Mouse (Mus musculus) lung, postnatal 10 days (tissue): ENCODE measurements around the gene Rps27a.

ENCODE experiments used
- DNase-seq: peaks from one replicate; pipeline ENCODE4 v3.0.0; 2021

The Rps27a gene

DNA sequence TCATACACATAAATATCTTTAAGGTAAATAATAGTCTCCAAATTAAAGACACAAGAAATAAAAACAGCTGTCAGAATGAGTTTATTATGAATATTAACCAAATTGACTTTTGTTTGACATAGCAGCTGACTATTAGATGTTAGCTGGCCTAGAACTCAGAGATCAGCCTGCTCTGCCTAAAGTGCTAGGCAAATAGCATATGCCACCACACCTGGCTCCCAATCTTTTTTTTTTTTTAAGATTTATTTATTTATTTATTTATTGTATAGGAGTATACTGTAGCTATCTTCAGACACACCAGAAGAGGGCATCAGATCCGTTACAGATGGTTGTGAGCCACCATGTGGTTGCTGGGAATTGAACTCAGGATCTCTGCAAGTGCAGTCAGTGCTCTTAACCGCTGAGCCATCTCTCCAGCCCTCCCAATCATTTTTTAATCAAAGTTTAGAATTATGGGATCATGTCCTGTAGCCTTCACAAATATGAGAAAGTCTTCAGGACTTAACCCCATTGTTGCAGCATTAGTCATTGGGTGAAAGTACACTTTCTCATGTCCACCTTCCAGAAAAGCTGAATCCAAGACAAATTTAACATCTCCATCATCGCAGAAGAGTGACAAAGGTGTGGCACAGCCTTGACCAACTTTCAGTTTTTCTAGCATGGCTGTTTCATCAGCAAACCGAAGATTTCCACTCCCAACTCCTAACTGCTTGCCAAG, 34.9 kb downstream of the Rps27a start:
- no peak for DNase-seq

DNA sequence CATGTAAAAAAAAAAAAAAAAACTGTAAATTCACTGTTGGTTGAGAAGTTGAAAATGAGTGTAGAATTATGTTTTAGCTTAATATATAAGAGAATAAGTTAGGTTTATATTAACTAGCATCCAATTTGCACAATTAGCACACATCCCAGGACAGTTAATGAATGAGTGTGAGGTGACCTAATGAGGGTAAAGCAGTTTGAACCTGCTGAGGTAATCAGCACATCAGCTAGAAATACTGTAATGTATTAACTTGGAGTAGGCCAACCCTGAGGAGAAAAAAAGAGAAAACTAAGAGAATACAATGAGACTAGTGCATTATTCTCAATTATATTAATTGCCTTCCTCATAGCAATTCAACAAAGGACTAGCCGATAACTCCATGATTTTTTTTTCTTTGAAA, 38.5 kb downstream of the Rps27a start:
- no peak for DNase-seq

DNA sequence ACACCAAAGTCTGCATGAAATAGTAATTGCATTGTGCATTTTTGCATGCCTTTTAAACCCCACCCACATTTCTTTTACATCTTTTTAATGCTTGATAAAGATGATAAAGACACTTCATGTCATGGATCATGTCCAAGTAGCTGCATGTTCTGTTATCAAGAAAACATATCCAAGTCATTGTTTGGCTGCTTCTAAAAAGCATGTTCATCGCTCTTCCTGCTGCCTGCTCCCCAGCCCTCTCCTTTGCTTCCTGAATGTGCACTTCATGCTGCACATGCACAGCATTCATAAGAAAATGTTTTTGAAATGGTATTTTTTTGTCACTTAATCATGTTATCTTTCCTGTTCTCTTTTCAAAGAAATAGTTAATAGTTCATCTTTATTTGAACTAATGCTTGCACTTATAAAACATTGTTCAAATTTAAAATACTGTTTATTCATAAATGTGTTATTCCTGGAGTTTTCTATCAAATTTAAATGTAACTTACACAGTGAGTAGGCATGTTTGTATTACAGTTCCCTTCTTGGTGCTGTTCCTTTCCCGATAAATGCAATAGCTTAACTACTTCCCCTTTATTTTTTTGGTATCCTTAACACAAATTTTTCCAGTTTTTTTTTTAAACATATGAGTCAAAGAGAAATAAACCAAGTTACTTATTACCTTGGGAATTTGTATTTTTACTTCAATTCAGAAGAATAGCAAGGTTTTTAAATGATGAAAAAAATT, 42.8 kb downstream of the Rps27a start:
- no peak for DNase-seq

DNA sequence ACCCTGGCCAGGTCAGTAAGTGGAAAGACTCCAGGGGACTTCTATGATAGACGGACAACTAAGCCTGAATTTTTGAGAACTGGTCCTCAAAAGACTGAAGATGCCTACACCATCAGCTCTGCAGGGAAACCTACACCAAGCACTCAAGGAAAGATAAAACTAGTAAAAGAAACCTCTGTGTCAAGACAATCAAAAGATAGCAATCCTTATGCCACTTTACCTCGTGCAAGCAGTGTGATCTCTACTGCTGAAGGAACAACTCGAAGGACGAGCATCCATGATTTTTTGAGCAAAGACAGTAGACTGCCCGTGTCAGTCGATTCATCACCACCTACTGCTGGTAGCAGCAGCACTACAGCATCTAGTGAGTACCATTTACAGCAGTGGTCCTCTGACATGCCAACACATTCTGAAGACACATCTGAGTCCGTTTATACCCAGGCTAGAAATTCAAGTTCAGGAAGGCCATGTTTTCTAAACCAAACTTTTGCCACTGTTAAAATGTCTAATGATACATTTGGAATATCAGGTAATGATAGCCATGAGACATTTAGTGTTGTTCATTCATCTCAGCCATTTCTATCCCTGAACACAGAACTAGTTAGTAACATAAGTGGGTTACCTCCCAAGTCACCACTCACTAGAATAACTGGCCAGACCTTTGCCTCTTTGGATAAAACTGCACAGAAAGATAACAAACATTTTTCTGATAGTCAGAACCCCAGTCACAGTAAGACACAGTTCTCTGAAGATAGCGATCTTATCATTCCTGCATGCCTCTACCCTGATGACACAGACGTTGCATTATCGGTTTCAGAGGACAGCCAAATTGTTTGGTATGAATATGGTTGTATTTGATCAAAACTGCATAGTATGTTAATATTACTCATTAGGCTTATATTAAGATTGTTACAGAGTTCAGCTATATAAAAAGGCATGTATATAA, 43.7 kb downstream of the Rps27a start:
- DNase-seq = no peak

DNA sequence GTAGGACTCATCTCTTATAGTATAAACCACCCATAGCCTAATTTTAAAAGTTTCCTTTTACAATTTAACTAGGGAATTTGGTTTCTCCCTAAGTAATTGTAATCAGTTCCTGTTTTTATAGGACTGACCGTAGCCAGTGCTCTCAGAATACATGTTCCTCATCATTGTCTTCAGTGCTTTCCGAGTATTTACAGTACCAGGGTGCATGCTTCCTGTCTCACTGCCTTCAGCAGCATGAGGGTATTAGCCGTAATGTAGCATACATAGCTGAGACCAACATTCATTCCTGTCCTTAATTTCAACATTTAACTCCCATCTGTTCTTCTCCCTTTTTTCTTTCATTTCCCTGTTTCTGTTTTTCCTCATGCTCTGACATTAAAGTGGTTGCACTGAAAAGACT, 50.9 kb downstream of the Rps27a start:
- no peak for DNase-seq
